Mouse (Mus musculus) granulocyte monocyte progenitor cell, adult 5-6 weeks (primary cell): ENCODE results near the gene Dad1. TPM values are rescaled to one million over a fixed set of nuclear protein-coding genes. Genes with fewer than 3 reads are reported as not detected.

Experiments
- total RNA-seq, 2 experiments: library from RNA; stranded (forward) in 1 of 2; stranded (reverse) in 1 of 2; fragments of 200-712, 200-1000 nt in 1 of 2; fragments of >200 nt in 1 of 2; fragmentation: Nextera tagmentation in 1 of 2; gene quantifications; 2 replicates each; pipeline ENCODE4 v1.2.3; 2014 to 2017

Gene Dad1
- total RNA-seq, 2 experiments from 2014 or later, result 177 to 260 TPM

Other genes with a start within 250 kb of the Dad1 start
- 39.9 and 41.9 TPM in 2 replicates for gene Abhd4, start 84 bp upstream of the Dad1 start, total RNA-seq (2014; fragmentation: Nextera tagmentation)
- 24.3 and 24.9 TPM in 2 replicates for gene Abhd4, start 84 bp upstream of the Dad1 start, total RNA-seq (2017)
- gene Olfr49, start 30.8 kb upstream of the Dad1 start, total RNA-seq (2014; fragmentation: Nextera tagmentation), result not detected in 2 replicates
- not detected in 2 replicates for gene Olfr49, start 30.8 kb upstream of the Dad1 start, total RNA-seq (2017)
- 43.2 and 53.8 TPM in 2 replicates for gene Oxa1l, start 106.7 kb upstream of the Dad1 start, total RNA-seq (2014; fragmentation: Nextera tagmentation)
- gene Oxa1l, start 106.7 kb upstream of the Dad1 start, total RNA-seq (2017), result 30.6 and 51.1 TPM in 2 replicates
- gene Slc7a7, start 163.7 kb upstream of the Dad1 start, total RNA-seq (2014; fragmentation: Nextera tagmentation), result 10.3 and 10.7 TPM in 2 replicates
- 3.0 and 3.1 TPM in 2 replicates for gene Slc7a7, start 163.7 kb upstream of the Dad1 start, total RNA-seq (2017)
- gene Mrpl52, start 172.8 kb upstream of the Dad1 start, total RNA-seq (2014; fragmentation: Nextera tagmentation), result 63.7 and 100 TPM in 2 replicates
- gene Mrpl52, start 172.8 kb upstream of the Dad1 start, total RNA-seq (2017), result 34.0 and 40.1 TPM in 2 replicates
- not detected in 2 replicates for gene Mmp14, start 177.5 kb upstream of the Dad1 start, total RNA-seq (2014; fragmentation: Nextera tagmentation)
- gene Mmp14, start 177.5 kb upstream of the Dad1 start, total RNA-seq (2017), result not detected in 2 replicates
- 37.3 and 41.5 TPM in 2 replicates for gene Lrp10, start 210.0 kb upstream of the Dad1 start, total RNA-seq (2014; fragmentation: Nextera tagmentation)
- 20.0 and 23.7 TPM in 2 replicates for gene Lrp10, start 210.0 kb upstream of the Dad1 start, total RNA-seq (2017)
- not detected in 2 replicates for gene Rem2, start 222.0 kb upstream of the Dad1 start, total RNA-seq (2014; fragmentation: Nextera tagmentation)
- gene Rem2, start 222.0 kb upstream of the Dad1 start, total RNA-seq (2017), result not detected in 2 replicates